Mouse (Mus musculus) heart, postnatal 0 days (tissue): ENCODE data around the gene Pdhb.

Experiments used
- CTCF ChIP-seq: IDR thresholded peaks from 2 replicates; pipeline ENCODE4 v1.5.1; 2016; ENCODE audit warnings: antibody characterized with exemption, control low read depth, low read depth
- EP300 ChIP-seq: IDR thresholded peaks from 2 replicates; pipeline ENCODE4 v1.6.1; 2016; ENCODE audit warnings: antibody characterized with exemption, low read depth

DNA sequence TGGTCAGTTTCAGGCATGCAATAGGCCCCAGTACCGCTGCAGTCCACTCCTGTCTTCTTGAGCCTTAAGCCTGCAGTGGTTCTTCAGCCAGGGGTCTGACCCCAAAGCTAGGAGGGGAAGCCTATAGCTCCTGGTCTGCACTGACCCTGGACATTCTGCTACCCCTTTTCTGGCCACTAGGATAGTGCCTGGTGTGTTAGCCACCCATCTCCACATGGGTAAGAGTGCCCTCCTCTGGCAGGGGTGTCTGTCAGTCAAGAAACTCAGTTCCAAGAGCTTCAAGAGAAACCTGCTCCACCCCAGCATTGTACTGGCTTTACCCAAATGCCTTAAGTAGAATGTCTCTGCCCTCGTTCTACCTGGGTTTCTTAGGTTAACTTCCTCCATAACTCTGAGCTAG lies 11.0 kb downstream of the Pdhb start:
- TF ChIP-seq CTCF (peak; percentile 49), EP300 (no peak)
